Mouse (Mus musculus): ENCODE measurements around the gene Zdhhc25.

DNA sequence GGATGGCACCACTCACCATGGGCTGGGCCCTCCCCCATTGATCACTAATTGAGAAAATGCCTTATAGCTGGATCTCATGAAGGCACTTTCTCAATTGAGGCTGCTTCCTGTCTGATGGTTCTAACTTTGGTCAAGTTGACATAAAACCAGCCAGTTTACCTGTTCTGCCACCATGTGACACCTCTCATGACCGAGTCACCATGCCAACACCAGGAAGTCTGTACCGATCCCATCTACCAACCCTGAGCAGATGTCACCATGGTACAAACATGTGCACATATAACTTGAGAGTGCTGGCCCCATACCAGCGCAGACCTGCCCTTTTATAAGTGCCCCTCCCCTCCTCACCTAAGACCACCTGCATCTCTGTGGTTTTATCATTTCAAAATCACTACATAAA lies 2.4 kb downstream of the Zdhhc25 start:
- TF ChIP-seq FLI1 (IDR thresholded peaks at IDR 0.05; ENCODE audit: low read length) (no peak), GATA1 (IDR thresholded peaks at IDR 0.05; ENCODE audit: borderline replicate concordance, low read length) (no peak)
